Mouse (Mus musculus): ENCODE measurements at regions not wholly inside any gene's neighbourhood (a gene's known extent, or its start where the extent isn't known, plus 50 kb on each side); places are given as distances from the start of the nearest gene placed in this dataset.

- TF ChIP-seq POLR2A (IDR thresholded peaks at IDR 0.05; ENCODE audit: insufficient read depth, low read depth, low read length): no peak
- TF ChIP-seq CTCF (IDR thresholded peaks at IDR 0.05): no peak
- TF ChIP-seq EP300 (IDR thresholded peaks at IDR 0.05; ENCODE audit: insufficient read depth, low read depth, low read length): no peak
Observed at GRCm38 (mm10) chr7:121329274-121329673, 62.4 kb upstream of the Hs3st2 start.

Data from heart, adult 2 months (tissue).